Mouse (Mus musculus) neural tube, embryonic 14.5 days (tissue): Measurements from ENCODE around the gene Zscan18. TPM values are rescaled to one million over a fixed set of nuclear protein-coding genes. Genes with fewer than 3 reads are reported as not detected.

ENCODE experiments used
- ATAC-seq: fragments of 200-750 bp; cut with Nextera tagmentation; 2 replicates; pipeline ENCODE4 v1.8.0; 2017; ENCODE audit warnings: low read depth, mild to moderate bottlenecking, moderate TSS enrichment, moderate library complexity
- H3K27ac ChIP-seq: fragments of 300-500 bp; sonication (generic); 2 replicates; pipeline ENCODE4 v1.5.1; 2014; ENCODE audit warnings: low read depth, mild to moderate bottlenecking, control low read depth, low read length, moderate library complexity, mixed read lengths
- H3K27me3 ChIP-seq: fragments of 300-500 bp; sonication (generic); 2 replicates; pipeline ENCODE4 v1.6.1; 2014; ENCODE audit warnings: low read length; ENCODE audit not compliant: control insufficient read depth, insufficient read depth
- H3K36me3 ChIP-seq: fragments of 300-500 bp; sonication (generic); 2 replicates; pipeline ENCODE4 v1.6.1; 2014; ENCODE audit warnings: low read length, mixed read lengths; ENCODE audit not compliant: control insufficient read depth, insufficient read depth
- H3K4me1 ChIP-seq: fragments of 300-500 bp; sonication (generic); 2 replicates; pipeline ENCODE4 v1.6.1; 2014; ENCODE audit warnings: low read length; ENCODE audit not compliant: control insufficient read depth, insufficient read depth
- H3K4me2 ChIP-seq: fragments of 300-500 bp; sonication (generic); 2 replicates; pipeline ENCODE4 v1.6.1; 2014; ENCODE audit warnings: mild to moderate bottlenecking, low read depth, low read length, control low read depth
- H3K4me3 ChIP-seq: fragments of 300-500 bp; sonication (generic); 2 replicates; pipeline ENCODE4 v1.5.1; 2014; ENCODE audit warnings: low read depth, low read length, control low read depth, mixed read lengths
- H3K9ac ChIP-seq: fragments of 300-500 bp; sonication (generic); replicated peaks from 2 replicates; pipeline ENCODE4 v1.6.1; 2014; ENCODE audit warnings: low read depth, mild to moderate bottlenecking, control low read depth, low read length, mixed read lengths
- H3K9me3 ChIP-seq: fragments of 300-500 bp; sonication (generic); 2 replicates; pipeline ENCODE4 v1.6.1; 2016; ENCODE audit warnings: low read length; ENCODE audit not compliant: control insufficient read depth
- WGBS: fragments of 180-500 bp; shearing (Covaris S2); extraction: QIAGEN DNeasy Blood & Tissue Kit; methylation state at CpG from one replicate; pipeline ENCODE4 v1.1.7; 2014; 5-methylcytosine and 5-hydroxymethylcytosine counted together
- polyA plus RNA-seq: library from polyadenylated mRNA; unstranded; fragments of >200 nt; fragmentation: Nextera tagmentation; extraction: Ambion mirVana; gene quantifications from 2 replicates; pipeline ENCODE4 v1.2.1, GENCODE M21; 2014

Zscan18 gene
- polyA plus RNA-seq: 28.5 and 30.3 TPM in 2 replicates

DNA sequence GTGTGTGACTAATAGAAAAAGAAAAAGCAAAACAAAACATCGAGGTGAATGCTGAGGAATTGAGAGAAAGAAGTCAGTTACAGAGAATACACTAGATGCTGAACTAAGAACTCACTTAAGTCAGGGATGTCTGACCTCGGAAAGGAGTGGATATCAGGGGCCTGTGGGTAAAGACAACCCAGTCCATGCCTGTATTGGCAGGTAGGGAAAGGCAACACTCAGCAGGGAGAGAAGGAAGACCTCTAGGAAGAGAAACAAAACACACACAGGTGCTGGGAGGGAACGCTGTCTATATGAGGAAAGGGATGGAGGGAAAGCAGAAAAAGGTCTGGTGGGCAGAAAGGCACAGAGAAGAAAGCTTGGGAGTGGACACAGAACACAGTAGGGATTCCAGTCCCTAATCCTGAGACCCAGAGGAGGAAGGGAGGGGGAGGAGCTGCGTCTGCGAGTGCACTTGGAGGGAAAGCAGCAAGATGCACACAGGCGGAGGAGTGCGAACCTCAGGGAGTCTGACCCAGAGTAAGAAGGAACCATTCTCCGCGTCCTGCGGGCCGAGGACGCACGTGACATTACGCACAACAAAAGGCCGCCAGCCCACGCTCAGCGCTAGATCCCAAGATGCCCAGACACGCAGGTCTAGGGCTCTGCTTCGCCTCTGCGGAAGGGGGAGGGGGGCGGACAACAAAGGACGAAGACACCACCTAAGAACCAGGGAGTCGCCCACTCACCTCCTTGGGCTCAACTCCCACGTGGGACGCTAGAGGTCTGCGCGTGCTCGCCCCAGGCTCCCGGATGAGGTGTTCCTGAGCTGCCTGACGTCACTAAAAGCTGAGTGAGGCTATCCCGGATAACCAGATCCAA lies at the start of gene Zscan18:
TSS of gene Zscan18 (minus strand) at position 770 of the 861 bp plus-strand sequence.
- peaks cover 12% of the 10 kb centered on the region; the same call in 1 of the 2 replicates for H3K36me3 ChIP-seq
- WGBS: 6% methylated on average over 29 of the region's 31 CpGs
- peak within 1 kb of the TSS; percentile 86 for H3K4me2 ChIP-seq
- no peaks in the 10 kb centered on the region for H3K4me1 ChIP-seq
- peaks cover 3% of the 10 kb centered on the region; the same call in 1 of the 2 replicates for H3K9me3 ChIP-seq
- peak; percentile 98 for ATAC-seq
- peak within 1 kb of the TSS; percentile 37 for H3K4me3 ChIP-seq
- no peaks in the 10 kb centered on the region for H3K27me3 ChIP-seq
- H3K27ac ChIP-seq: peak within 1 kb of the TSS; percentile 91
- peak within 1 kb of the TSS; percentile 72 for H3K9ac ChIP-seq

DNA sequence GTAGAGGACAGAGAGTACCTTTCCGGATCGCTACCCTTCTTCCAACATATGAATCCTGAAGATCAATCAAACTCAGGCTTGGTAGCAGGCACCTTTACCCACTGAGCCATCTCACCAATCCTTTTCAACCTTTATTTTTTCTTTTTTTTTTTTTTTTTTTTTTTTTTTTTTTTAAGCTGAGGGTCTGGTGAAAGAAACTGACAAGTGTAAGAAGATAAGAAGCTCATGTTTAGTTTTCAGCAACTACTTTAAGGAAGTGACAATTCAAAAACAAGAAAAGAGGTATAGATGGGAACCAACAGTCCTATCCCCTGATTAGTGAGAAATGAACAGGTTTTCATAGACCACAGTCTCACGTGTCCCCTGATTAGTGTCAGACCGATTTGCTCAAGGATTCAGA lies 32.3 kb upstream of the Zscan18 start:
- Histone ChIP-seq H3K4me3 (peak overlapping the region; percentile 58), H3K4me2 (peak overlapping the region; percentile 58; the same call in 1 of the 2 replicates), H3K27ac (no peak overlapping the region), H3K9ac (no peak overlapping the region), H3K27me3 (no peaks in the 10 kb centered on the region), H3K9me3 (peaks cover 20% of the 10 kb centered on the region), H3K36me3 (peaks cover 16% of the 10 kb centered on the region), H3K4me1 (no peaks in the 10 kb centered on the region)
- 96% methylated on average over 4 of the region's 4 CpGs for WGBS
- no peak for ATAC-seq

DNA sequence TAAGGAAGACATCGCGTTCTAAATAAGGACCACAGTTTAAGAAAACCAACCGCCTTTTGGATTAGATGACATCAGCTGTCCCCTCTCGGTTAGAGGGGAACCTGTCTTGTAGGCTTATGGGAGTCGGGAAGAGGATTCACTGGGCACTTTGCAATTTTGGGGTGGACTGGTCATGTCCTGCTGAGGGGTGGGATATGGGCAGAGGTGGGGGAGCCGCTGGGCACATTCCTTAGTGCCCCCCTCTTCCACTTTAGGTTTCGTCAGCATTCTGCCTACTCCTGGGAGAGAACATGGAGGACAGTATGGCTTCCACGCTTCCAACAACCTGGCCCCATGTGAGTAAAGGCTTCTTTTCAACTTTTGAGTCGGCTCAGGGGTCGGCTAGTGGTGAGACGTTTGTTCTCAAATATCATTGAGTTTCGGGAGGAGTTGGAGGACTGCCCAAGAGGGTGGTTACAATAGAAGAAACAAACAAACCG lies 31.8 kb upstream of the Zscan18 start:
- WGBS: 44% methylated on average over 13 of the region's 13 CpGs
- no peaks in the 10 kb centered on the region for H3K27me3 ChIP-seq
- H3K4me1 ChIP-seq: no peaks in the 10 kb centered on the region
- H3K4me3 ChIP-seq: peak overlapping the region; percentile 58
- peak; percentile 60 for ATAC-seq
- H3K9me3 ChIP-seq: peaks cover 17% of the 10 kb centered on the region
- peak overlapping the region; percentile 65 for H3K9ac ChIP-seq
- H3K27ac ChIP-seq: peak overlapping the region; percentile 39; the same call in 1 of the 2 replicates
- peaks cover 14% of the 10 kb centered on the region for H3K36me3 ChIP-seq
- H3K4me2 ChIP-seq: peak overlapping the region; percentile 58

DNA sequence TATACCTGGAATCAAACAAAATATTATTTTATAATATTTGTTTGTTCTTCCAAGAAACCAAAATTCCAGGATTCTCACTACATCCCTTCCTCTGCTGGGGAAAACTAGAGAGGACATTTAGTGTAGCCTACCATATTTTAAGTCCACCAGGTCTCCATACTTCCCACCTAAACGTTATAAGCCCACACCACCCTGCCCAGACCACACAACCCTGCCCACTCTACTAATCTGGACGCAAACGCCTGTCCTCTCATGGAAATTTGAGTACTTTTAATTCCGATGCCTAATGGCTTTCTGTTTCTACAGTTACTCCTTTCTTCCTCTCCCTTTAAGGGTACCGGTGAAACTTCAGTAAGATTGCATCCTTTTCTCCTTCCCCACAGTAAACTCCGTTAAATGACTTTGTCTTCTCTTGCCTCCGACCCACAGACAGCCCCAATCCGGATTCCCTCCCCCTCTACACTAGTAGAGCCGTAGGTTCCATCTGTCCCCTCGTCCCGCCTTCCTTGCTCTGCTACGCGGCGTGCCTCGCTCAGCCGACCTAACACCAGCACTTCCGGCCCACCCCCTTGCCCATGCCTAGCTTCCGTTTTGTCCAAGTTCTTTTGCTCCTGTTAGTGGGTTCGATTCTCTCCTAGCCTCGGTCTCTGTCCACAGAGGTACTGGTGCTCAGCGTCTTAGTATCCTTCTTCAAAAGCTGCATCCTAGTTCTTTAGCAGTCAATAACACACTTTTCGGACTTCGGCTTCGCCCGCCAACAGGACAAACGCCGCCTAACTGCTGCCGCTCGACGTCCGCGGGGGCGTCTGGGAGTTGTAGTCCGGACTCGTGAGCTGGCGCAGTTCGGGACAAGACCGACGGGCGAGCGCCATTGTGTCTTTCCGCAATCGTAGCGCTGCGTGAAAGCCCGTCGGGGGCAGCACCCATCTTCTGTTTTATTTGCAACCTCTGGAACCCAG lies 31.0 kb upstream of the Zscan18 start, which contains the start of gene Zfp110:
TSS of gene Zfp110 (plus strand) at position 600 of the 959 bp plus-strand sequence.
- Histone ChIP-seq H3K4me3 (peak within 1 kb of the TSS; percentile 58), H3K9ac (peak within 1 kb of the TSS; percentile 65), H3K4me2 (peak within 1 kb of the TSS; percentile 58), H3K27me3 (no peaks in the 10 kb centered on the region), H3K36me3 (peaks cover 7% of the 10 kb centered on the region; the same call in 1 of the 2 replicates), H3K9me3 (peaks cover 12% of the 10 kb centered on the region), H3K4me1 (no peaks in the 10 kb centered on the region), H3K27ac (peak within 1 kb of the TSS; percentile 39; the same call in 1 of the 2 replicates)
- WGBS: 2% methylated on average over 47 of the region's 47 CpGs
- peak; percentile 97 for ATAC-seq

DNA sequence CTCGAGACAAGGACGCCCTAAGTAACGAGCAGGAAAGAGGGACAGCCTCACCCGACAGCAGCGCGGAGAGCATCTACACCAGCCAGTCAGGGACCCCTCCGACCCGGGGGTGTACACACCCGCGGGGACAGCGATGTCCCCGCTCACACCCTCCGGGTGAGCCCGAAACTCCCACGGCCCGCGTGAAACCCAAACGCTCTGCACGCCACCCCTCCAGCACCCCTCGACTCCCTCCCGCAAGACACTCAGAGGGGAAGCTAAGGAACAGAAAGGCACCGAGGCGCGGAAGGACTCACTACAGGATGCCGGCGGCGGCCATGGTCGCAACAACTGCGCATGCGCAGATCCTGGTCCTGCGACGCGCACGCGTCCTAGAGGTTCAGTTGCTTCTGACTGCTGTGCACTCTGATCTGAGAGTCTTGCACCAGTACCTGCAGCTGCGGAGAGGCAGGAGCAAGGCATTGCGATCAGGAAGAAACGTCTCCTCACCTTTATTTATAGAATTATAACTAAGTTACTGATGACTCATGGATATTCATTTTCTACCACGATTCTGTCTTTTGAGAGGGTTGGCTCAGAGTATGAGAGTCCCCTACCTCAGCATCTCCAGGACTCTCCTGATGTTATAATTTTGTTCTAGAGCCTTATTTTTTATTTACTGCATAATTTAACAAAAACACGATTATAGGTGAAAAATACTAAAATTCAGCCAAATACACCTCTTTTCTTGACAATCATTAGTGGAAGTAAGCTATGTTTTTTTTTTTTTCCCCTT lies 15.3 kb upstream of the Zscan18 start, which contains the start of gene Zfp329:
TSS of gene Zfp329 (minus strand) at position 338 of the 775 bp plus-strand sequence.
- Histone ChIP-seq H3K4me2 (peak within 1 kb of the TSS; percentile 47), H3K4me3 (peak within 1 kb of the TSS; percentile 91), H3K9me3 (peaks cover 8% of the 10 kb centered on the region; the same call in 1 of the 2 replicates), H3K36me3 (no peaks in the 10 kb centered on the region; the same call in 1 of the 2 replicates), H3K4me1 (peaks cover 8% of the 10 kb centered on the region; the same call in 1 of the 2 replicates), H3K27ac (peak within 1 kb of the TSS; percentile 94), H3K27me3 (no peaks in the 10 kb centered on the region), H3K9ac (peak within 1 kb of the TSS; percentile 95)
- ATAC-seq: peak; percentile 97
- WGBS: under 1% methylated on average over 40 of the region's 40 CpGs

DNA sequence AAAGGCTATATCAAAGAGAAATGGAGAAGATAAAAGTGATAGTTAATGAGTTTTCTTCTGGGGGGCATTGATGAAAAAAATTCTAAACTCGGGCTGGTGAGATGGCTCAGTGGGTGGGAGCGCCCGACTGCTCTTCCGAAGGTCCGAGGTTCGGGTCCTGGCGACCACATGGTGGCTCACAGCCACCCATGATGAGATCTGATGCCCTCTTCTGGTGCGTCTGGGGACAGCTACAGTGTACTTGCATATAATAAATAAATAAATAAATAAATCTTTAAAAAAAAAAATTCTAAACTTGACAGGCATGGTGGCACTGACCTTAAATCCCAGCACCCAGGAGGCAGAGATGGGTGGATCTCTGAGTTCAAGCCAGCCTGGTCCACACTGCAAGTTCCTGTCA lies 12.1 kb upstream of the Zscan18 start:
- H3K4me1 ChIP-seq: peaks cover 8% of the 10 kb centered on the region; the same call in 1 of the 2 replicates
- 96% methylated on average over 8 of the region's 8 CpGs for WGBS
- ATAC-seq: no peak
- peaks cover 9% of the 10 kb centered on the region for H3K36me3 ChIP-seq
- no peak overlapping the region for H3K27ac ChIP-seq
- H3K27me3 ChIP-seq: no peaks in the 10 kb centered on the region
- H3K4me2 ChIP-seq: no peak overlapping the region
- no peak overlapping the region for H3K4me3 ChIP-seq
- peaks cover 19% of the 10 kb centered on the region for H3K9me3 ChIP-seq
- H3K9ac ChIP-seq: no peak overlapping the region

DNA sequence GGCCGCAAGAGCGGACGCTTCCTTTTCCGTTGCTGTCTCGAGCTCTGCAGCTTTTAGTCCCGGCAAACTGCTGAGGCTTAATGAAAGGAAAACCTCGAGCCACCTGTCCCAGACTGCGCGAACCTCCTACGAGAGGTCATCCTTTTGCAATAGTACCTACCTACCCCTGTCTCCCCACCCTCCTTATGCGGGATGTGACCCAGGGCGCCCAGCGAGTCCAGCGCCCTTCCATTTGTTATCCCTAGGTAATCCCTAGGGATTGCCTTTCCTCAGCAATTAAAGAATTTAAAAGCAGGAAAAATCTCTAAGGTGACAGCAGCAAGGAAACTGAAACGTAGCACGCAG lies 264 bp upstream of the Zscan18 start:
- Histone ChIP-seq H3K4me3 (peak overlapping the region; percentile 37), H3K27ac (peak overlapping the region; percentile 91), H3K27me3 (no peaks in the 10 kb centered on the region), H3K36me3 (peaks cover 18% of the 10 kb centered on the region; the same call in 1 of the 2 replicates), H3K9ac (peak overlapping the region; percentile 72), H3K9me3 (peaks cover 2% of the 10 kb centered on the region; the same call in 1 of the 2 replicates), H3K4me1 (no peaks in the 10 kb centered on the region), H3K4me2 (peak overlapping the region; percentile 86)
- no peak; the same call in 1 of the 2 replicates for ATAC-seq
- WGBS: 1% methylated on average over 16 of the region's 16 CpGs

DNA sequence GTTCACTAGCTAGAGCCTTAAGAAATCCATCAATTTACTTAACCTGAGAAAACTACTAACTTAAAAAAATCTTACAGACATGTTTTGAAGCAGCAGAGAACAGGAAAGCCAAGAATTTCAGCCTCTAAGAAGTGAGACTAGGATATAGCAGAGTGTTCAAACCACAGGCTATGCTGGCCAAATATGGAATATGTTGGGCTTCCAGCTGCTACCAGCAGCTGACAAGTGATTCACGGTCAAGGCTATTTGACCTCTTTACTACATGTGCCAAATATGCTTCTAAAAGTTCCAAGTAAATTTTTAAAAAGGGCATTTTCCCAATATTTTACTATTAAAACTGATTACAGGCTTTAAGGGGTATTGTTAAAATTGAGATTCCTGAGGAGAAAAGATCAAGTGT lies 3.9 kb downstream of the Zscan18 start:
- Histone ChIP-seq H3K4me2 (no peak overlapping the region), H3K4me3 (no peak overlapping the region), H3K9me3 (peaks cover 10% of the 10 kb centered on the region; the same call in 1 of the 2 replicates), H3K9ac (no peak overlapping the region), H3K27me3 (no peaks in the 10 kb centered on the region), H3K27ac (no peak overlapping the region), H3K36me3 (no peaks in the 10 kb centered on the region), H3K4me1 (no peaks in the 10 kb centered on the region)
- WGBS: 89% methylated on average over 1 of the region's 1 CpGs
- no peak for ATAC-seq
